Mouse (Mus musculus) CH12.LX (cell line): ENCODE measurements around the gene Farp1. TPM values are rescaled to one million over a fixed set of nuclear protein-coding genes. Genes with fewer than 3 reads are reported as not detected.

Source experiments
- DNase-seq: peaks from one replicate; pipeline ENCODE4 v3.0.0-alpha.2; 2013; ENCODE audit errors: extremely low read depth
- H3K27ac ChIP-seq: 2 replicates; pipeline ENCODE4 v1.5.1; 2012; ENCODE audit warnings: low read depth, mild to moderate bottlenecking, control low read depth, moderate library complexity; ENCODE audit not compliant: insufficient read depth
- H3K27me3 ChIP-seq: replicated peaks from 2 replicates; pipeline ENCODE3; 2012; ENCODE audit warnings: inconsistent platforms
- H3K36me3 ChIP-seq, 2 experiments: replicated peaks in 1 of 2; 2 replicates each; pipeline versions ENCODE3 to v1.6.1; 2012; ENCODE audit warnings: inconsistent platforms in 1 of 2, low read length in 1 of 2, mild to moderate bottlenecking in 1 of 2, mixed read lengths in 1 of 2, moderate library complexity in 1 of 2; ENCODE audit not compliant: control insufficient read depth in 1 of 2, insufficient read depth in 1 of 2
- H3K4me1 ChIP-seq, 2 experiments: 2 replicates each; pipeline ENCODE4 v1.6.1; 2012; ENCODE audit warnings: inconsistent platforms in 1 of 2, moderate library complexity in 1 of 2; ENCODE audit not compliant: insufficient read depth in 2 of 2, control insufficient read depth in 1 of 2
- H3K4me2 ChIP-seq: 2 replicates; pipeline ENCODE4 v1.6.1; 2012; ENCODE audit warnings: low read depth, mild to moderate bottlenecking, control low read depth; ENCODE audit not compliant: poor library complexity, insufficient read depth, severe bottlenecking
- H3K4me3 ChIP-seq, 3 experiments: fragments of 150-350 bp in 1 of 3; sonication (generic) in 1 of 3; replicated peaks in 1 of 3; 2 replicates each; pipeline versions ENCODE3 to v1.5.1; 2011 to 2012; ENCODE audit warnings: low read depth in 2 of 3, low read length in 2 of 3, mild to moderate bottlenecking in 2 of 3, moderate library complexity in 2 of 3, control low read depth in 1 of 3, improper control_type of control experiment in 1 of 3, inconsistent platforms in 1 of 3, mixed read lengths in 1 of 3; ENCODE audit not compliant: poor library complexity in 1 of 3
- H3K79me2 ChIP-seq: replicated peaks from 2 replicates; pipeline ENCODE4 v1.6.1; 2012; ENCODE audit warnings: mild to moderate bottlenecking, moderate library complexity; ENCODE audit not compliant: control insufficient read depth, poor library complexity, insufficient read depth, severe bottlenecking; ENCODE audit errors: extremely low read depth
- H3K9ac ChIP-seq: 2 replicates; pipeline ENCODE4 v1.6.1; 2012; ENCODE audit warnings: low read depth, mild to moderate bottlenecking, control low read depth, moderate library complexity; ENCODE audit not compliant: insufficient read depth
- H3K9me3 ChIP-seq: replicated peaks from 2 replicates; pipeline ENCODE3; 2012; ENCODE audit warnings: low read length, inconsistent platforms, mixed read lengths
- BHLHE40 ChIP-seq: IDR thresholded peaks from 2 replicates; pipeline ENCODE4 v1.6.1; 2011; ENCODE audit warnings: mild to moderate bottlenecking, low read depth, low read length, improper control_type of control experiment
- CTCF ChIP-seq, 2 experiments: IDR thresholded peaks in 1 of 2; conservative IDR thresholded peaks in 1 of 2; 2 replicates each; pipeline ENCODE4 v1.5.1; 2011 to 2012; ENCODE audit warnings: low read depth in 2 of 2, low read length in 2 of 2, improper control_type of control experiment in 1 of 2, inconsistent platforms in 1 of 2, mild to moderate bottlenecking in 1 of 2, moderate library complexity in 1 of 2
- ELF1 ChIP-seq: IDR thresholded peaks from 2 replicates; pipeline ENCODE4 v1.6.1; 2014; ENCODE audit warnings: low read depth, mild to moderate bottlenecking, inconsistent platforms, low read length, improper control_type of control experiment
- GABPA ChIP-seq: IDR thresholded peaks from 2 replicates; pipeline ENCODE4 v1.6.1; 2012; ENCODE audit warnings: low read depth, low read length, improper control_type of control experiment, inconsistent platforms; ENCODE audit not compliant: insufficient replicate concordance
- HCFC1 ChIP-seq: IDR thresholded peaks from 2 replicates; pipeline ENCODE4 v1.6.1; 2012; ENCODE audit warnings: low read depth, mild to moderate bottlenecking, inconsistent platforms, low read length, improper control_type of control experiment
- JUN ChIP-seq: IDR thresholded peaks from 2 replicates; pipeline ENCODE4 v1.6.1; 2011; ENCODE audit warnings: low read depth, mild to moderate bottlenecking, low read length, improper control_type of control experiment, moderate library complexity; ENCODE audit not compliant: insufficient read depth
- JUND ChIP-seq: conservative IDR thresholded peaks from 2 replicates; pipeline ENCODE4 v1.6.1; 2011; ENCODE audit warnings: low read depth, low read length, improper control_type of control experiment
- KAT2A ChIP-seq: IDR thresholded peaks from 2 replicates; pipeline ENCODE4 v1.6.1; 2012; ENCODE audit warnings: low read length, improper control_type of control experiment, inconsistent platforms; ENCODE audit not compliant: insufficient replicate concordance
- MAFK ChIP-seq: IDR thresholded peaks from 2 replicates; pipeline ENCODE4 v1.6.1; 2011; ENCODE audit warnings: low read length, improper control_type of control experiment; ENCODE audit not compliant: insufficient replicate concordance
- MAX ChIP-seq: IDR thresholded peaks from 2 replicates; pipeline ENCODE4 v1.6.1; 2011; ENCODE audit warnings: low read length, improper control_type of control experiment
- MXI1 ChIP-seq: IDR thresholded peaks from 2 replicates; pipeline ENCODE4 v1.6.1; 2011; ENCODE audit warnings: mild to moderate bottlenecking, low read depth, low read length, improper control_type of control experiment
- NELFE ChIP-seq: IDR thresholded peaks from 2 replicates; pipeline ENCODE4 v1.6.1; 2011; ENCODE audit warnings: low read depth, low read length, improper control_type of control experiment
- NRF1 ChIP-seq: IDR thresholded peaks from 2 replicates; pipeline ENCODE4 v1.6.1; 2014; ENCODE audit warnings: low read depth, mild to moderate bottlenecking, inconsistent platforms, low read length, improper control_type of control experiment, moderate library complexity
- PAX5 ChIP-seq: IDR thresholded peaks from 2 replicates; pipeline ENCODE4 v1.6.1; 2012; ENCODE audit warnings: low read length, inconsistent platforms, mixed read lengths
- POLR2A ChIP-seq: IDR thresholded peaks from 2 replicates; pipeline ENCODE4 v1.6.1; 2011; ENCODE audit warnings: low read depth, mild to moderate bottlenecking, improper control_type of control experiment, low read length
- POLR2AphosphoS2 ChIP-seq: IDR thresholded peaks from 2 replicates; pipeline ENCODE4 v1.6.1; 2011; ENCODE audit warnings: low read depth, low read length, improper control_type of control experiment
- RAD21 ChIP-seq: IDR thresholded peaks from 2 replicates; pipeline ENCODE4 v1.6.1; 2011; ENCODE audit warnings: low read depth, mild to moderate bottlenecking, low read length, improper control_type of control experiment, moderate library complexity
- SIN3A ChIP-seq: IDR thresholded peaks from 2 replicates; pipeline ENCODE4 v1.6.1; 2012; ENCODE audit warnings: low read length, improper control_type of control experiment, inconsistent platforms
- SMC3 ChIP-seq: IDR thresholded peaks from 2 replicates; pipeline ENCODE4 v1.6.1; 2011; ENCODE audit warnings: low read depth, low read length, improper control_type of control experiment
- UBTF ChIP-seq: IDR thresholded peaks from 2 replicates; pipeline ENCODE4 v1.6.1; 2012; ENCODE audit warnings: low read depth, mild to moderate bottlenecking, inconsistent platforms, low read length, improper control_type of control experiment, moderate library complexity
- USF1 ChIP-seq: IDR thresholded peaks from 2 replicates; pipeline ENCODE4 v1.6.1; 2014; ENCODE audit warnings: low read depth, mild to moderate bottlenecking, inconsistent platforms, low read length, improper control_type of control experiment
- ZC3H11A ChIP-seq: IDR thresholded peaks from 2 replicates; pipeline ENCODE4 v1.6.1; 2012; ENCODE audit warnings: low read depth, mild to moderate bottlenecking, inconsistent platforms, low read length, improper control_type of control experiment
- ZKSCAN1 ChIP-seq: IDR thresholded peaks from 2 replicates; pipeline ENCODE4 v1.6.1; 2012; ENCODE audit warnings: low read depth, inconsistent platforms, low read length, improper control_type of control experiment, borderline replicate concordance
- ZMIZ1 ChIP-seq: IDR thresholded peaks from 2 replicates; pipeline ENCODE4 v1.6.1; 2012; ENCODE audit warnings: low read depth, mild to moderate bottlenecking, inconsistent platforms, low read length, improper control_type of control experiment
- ZNF384 ChIP-seq: IDR thresholded peaks from 2 replicates; pipeline ENCODE4 v1.6.1; 2012; ENCODE audit warnings: low read depth, low read length, improper control_type of control experiment, inconsistent platforms
- dilution Hi-C: fragments of 300-500 bp; cut with MboI; formaldehyde crosslinking; loops from 2 replicates; pipeline ENCODE4 v1.14.3; 2020; ENCODE audit warnings: low sequenced_read_pairs; ENCODE audit not compliant: extremely low pct_unique_long_range_greater_than_20kb, extremely low pct_ligation_motif_present
- in situ Hi-C: fragments of 300-500 bp; cut with MboI; formaldehyde crosslinking; loops from 3 replicates; pipeline ENCODE4 v1.14.3; 2019; ENCODE audit warnings: low sequenced_read_pairs, low pct_ligation_motif_present, low pct_unique_long_range_greater_than_20kb, mixed read lengths
- polyA plus RNA-seq: library from polyadenylated mRNA; unstranded; fragments of >175 nt; gene quantifications from 2 replicates; pipeline ENCODE4 v1.2.1, GENCODE M21; 2012; ENCODE audit warnings: low read depth; ENCODE audit not compliant: insufficient read length
- total RNA-seq, 2 experiments: library from RNA; depleted of rRNA; stranded (reverse); fragments of 300-350 nt in 1 of 2; fragments of >200 nt in 1 of 2; gene quantifications; 2 replicates each; pipeline ENCODE4 v1.2.3; 2012 to 2014

The Farp1 gene
- total and polyA plus RNA-seq, 3 experiments, result 2.4 to 10.3 (median 2.5) TPM

DNA sequence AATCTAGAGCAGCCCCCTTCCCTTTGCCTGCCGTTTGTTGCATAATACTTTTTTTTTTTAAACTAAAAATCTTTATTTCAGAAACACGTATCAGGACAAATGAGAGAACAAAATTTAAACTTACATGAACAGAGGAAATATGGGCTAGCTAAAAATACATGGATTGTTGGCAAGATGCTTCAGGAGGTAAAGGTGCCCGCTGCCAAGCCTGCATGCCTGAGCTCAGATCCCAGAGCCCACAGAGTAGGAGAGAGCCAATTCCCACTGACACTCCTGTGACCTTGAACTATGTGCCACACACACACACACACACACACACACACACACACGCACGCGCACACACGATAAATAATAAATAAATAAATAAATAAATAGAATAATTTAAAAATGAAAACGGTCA, 29.0 kb upstream of the Farp1 start:
- in situ Hi-C loops, result no loop called here
- TF ChIP-seq HCFC1 (no peak), CTCF (conservative IDR thresholded peaks at IDR 0.05 in 1 of 2, IDR thresholded peaks at IDR 0.05 in 1 of 2; ENCODE audit: low read depth in 2 of 2, low read length in 2 of 2) (no peak), ZC3H11A (no peak), USF1 (no peak), NELFE (no peak), ZKSCAN1 (no peak), SMC3 (no peak), PAX5 (no peak), JUN (no peak), KAT2A (no peak), NRF1 (no peak), MAX (no peak), POLR2A (no peak)
- TF ChIP-seq, all 38 proteins: peak for 0
- dilution Hi-C loops, result no loop called here

DNA sequence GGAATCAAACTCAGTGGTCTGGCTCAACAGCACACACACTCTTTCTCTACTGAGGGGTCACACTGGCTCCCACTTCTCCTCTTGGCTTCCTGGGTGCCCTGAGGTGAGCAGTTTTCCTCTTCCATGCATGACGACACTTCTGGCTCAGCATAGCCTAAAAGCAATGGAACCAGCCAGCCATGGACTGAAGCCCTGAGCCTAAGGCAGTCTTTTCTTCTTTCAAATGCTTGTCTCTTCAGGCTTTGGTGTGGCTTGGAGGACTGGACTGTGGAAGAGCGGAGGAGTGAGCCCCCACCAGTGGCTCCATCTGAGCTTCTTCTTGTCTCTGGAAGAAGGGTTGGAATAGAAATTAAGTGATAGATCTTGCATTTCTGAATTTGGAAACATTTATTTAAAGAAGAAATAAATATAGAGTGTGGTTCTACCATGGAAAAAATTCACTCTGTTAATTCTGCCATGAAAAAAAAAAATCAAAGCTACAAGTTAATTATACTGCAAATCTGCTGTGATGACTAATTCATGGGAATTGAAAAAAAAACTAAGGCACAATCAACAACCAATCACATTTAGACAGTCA, 19.8 kb upstream of the Farp1 start:
- H3K4me3 ChIP-seq, result no peak overlapping the region
- H3K4me1 ChIP-seq, result 0 out of 4 replicates have a peak, but pooled peaks cover 0 to 2% of the 10 kb centered on the region in 2 experiments
- H3K36me3 ChIP-seq, result no peaks in the 10 kb centered on the region
- peaks cover 4% of the 10 kb centered on the region for H3K9me3 ChIP-seq
- DNase-seq, result no peak
- H3K4me2 ChIP-seq, result no peak overlapping the region
- in situ Hi-C loops, result no loop called here
- TF ChIP-seq GABPA (no peak), PAX5 (no peak), MAX (no peak), ELF1 (no peak), ZNF384 (no peak), POLR2AphosphoS2 (no peak), MAFK (no peak), JUND (no peak), RAD21 (no peak), SIN3A (no peak), CTCF (conservative IDR thresholded peaks at IDR 0.05 in 1 of 2, IDR thresholded peaks at IDR 0.05 in 1 of 2; ENCODE audit: low read depth in 2 of 2, low read length in 2 of 2) (no peak), HCFC1 (no peak), MXI1 (no peak), UBTF (no peak), BHLHE40 (no peak), JUN (no peak), POLR2A (no peak), ZMIZ1 (no peak), KAT2A (no peak)
- TF ChIP-seq, all 38 proteins: peak for 0
- no peak overlapping the region for H3K27ac ChIP-seq
- H3K79me2 ChIP-seq, result no peaks in the 10 kb centered on the region
- dilution Hi-C loops, result no loop called here
- H3K9ac ChIP-seq, result no peak overlapping the region
- H3K27me3 ChIP-seq, result no peaks in the 10 kb centered on the region

More for the DNA sequence above, 29.0 kb upstream of the Farp1 start:
- no peaks in the 10 kb centered on the region for H3K36me3 ChIP-seq
- H3K9me3 ChIP-seq, result peaks cover 2% of the 10 kb centered on the region
- H3K4me2 ChIP-seq, result no peak overlapping the region
- H3K4me1 ChIP-seq, result no peaks in the 10 kb centered on the region
- H3K79me2 ChIP-seq, result no peaks in the 10 kb centered on the region
- no peak overlapping the region for H3K4me3 ChIP-seq
- H3K9ac ChIP-seq, result no peak overlapping the region
- no peaks in the 10 kb centered on the region for H3K27me3 ChIP-seq
- DNase-seq, result no peak
- H3K27ac ChIP-seq, result no peak overlapping the region
